Mouse (Mus musculus) megakaryocyte-erythroid progenitor cell, adult 5-6 weeks (primary cell): ENCODE measurements at regions not wholly inside any gene's neighbourhood (a gene's known extent, or its start where the extent isn't known, plus 50 kb on each side); places are given as distances from the start of the nearest gene placed in this dataset.
"Not testable (repeated sequence)": the region's sequence is repeated elsewhere in the genome, so short reads cannot be mapped to it uniquely, and the experiment has no call there.

Source experiments
- ATAC-seq: replicated peaks from 2 replicates; pipeline ENCODE4 v1.8.0; 2016; ENCODE audit warnings: mild to moderate bottlenecking, inconsistent platforms; ENCODE audit not compliant: severe bottlenecking, poor library complexity, low FRiP score, low TSS enrichment

GRCm38 (mm10) chr9:43857988-43858387, 114.2 kb downstream of the Nectin1 start:
- ATAC-seq: no peak

- ATAC-seq: no peak
These were observed 115.0 kb downstream of the Nectin1 start for GRCm38 (mm10) chr9:43858761-43859160.

GRCm38 (mm10) chr9:43860264-43860663, 116.5 kb downstream of the Nectin1 start:
- ATAC-seq: no peak

DNA sequence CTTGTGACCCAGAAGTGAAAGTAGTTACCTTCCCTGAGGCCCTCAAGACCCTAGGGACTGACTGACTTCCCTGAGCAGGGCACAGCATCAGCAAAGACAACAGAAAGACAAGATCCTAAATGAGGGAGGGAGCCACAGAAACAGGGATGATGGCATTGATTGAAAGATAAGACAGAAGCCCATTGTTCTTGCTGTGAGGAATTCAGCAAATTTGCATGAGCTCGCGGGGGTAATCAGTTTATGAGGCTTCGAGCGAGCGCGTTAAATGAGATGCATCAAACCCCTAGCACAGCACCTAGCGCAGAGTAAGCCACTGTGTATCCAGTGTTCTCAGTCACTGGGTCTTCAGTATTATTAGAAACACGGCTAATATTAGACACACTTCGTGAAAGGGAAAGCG, 117.6 kb downstream of the Nectin1 start:
- no peak for ATAC-seq

GRCm38 (mm10) chr9:43862034-43862433, 118.2 kb downstream of the Nectin1 start:
- not testable (repeated sequence) for ATAC-seq

DNA sequence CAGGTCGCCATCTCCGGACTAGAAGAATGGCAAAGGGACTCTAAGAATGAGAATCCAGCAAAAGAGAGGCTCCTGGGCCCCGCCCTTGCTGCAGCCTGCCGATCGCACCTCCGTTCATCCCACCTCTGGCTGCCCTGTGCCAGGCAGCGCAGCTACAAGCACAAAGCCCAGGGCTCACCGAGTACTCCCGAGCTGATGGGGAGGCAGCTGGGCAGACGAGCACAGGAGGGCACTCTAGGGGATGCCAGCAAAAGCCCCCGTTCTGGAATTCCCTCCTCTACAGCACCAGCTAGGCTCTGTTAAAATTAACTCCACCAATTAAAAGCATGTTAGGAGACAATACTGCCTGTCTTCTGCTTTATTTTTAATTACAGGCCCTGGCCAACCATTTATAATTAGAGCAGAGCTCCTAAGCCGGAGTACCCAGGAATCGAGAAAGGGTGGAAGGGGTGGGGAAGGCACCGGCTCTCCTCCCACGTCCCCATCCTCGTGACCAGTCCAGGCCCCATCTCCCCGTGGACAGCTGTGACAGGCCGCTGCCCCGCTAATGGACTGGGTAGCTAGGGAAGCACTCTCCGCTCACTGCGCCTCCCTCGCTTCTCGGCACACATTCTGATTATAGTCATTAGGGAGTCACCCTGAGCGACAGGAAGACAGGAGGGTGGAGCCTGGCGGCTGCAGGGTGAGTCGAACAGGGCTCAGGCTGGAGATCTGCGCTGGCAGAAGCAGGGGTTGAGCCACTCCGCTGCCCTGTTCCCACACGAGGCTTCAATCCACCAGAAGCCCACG, 120.0 kb downstream of the Nectin1 start:
- ATAC-seq: no peak

DNA sequence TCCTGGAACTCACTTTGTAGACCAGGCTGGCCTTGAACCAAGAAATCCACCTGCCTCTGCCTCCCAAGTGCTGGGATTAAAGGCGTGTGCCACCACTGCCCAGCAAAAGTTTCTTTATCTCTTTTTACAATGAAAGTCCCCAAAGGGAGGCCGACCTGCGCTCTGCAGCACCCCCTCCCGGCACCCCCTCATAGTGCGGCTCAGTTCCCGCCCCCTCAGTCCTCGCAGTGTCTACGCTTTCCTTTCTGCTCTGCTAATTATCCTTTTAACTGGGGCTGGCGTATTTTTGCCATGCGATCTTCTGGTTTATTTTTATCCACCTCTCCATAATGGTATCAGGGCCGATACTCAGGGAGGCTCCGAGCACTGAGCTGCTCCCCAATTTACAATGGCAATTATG, 123.0 kb downstream of the Nectin1 start:
- no peak for ATAC-seq

DNA sequence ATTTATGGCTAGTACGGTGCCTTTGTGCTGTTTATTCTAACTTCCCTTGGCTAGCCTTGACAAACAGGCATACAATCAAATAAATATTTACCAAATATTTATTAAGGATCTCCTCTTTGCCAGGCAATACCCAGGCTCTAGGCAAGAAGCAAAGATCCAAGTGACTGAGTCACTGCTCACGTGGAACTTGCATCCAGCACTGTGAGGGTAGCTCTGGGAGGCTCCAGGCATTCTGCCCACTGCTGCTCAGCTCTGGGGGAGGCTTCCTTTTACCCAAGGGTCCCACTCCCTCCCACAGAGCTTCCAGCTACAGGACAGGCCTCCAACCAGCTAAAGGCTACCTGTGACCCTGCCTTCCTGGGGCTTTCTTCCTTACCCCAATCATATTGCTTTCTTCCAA, 130.1 kb downstream of the Nectin1 start:
- no peak for ATAC-seq

- ATAC-seq: no peak
These were observed 130.5 kb downstream of the Nectin1 start for GRCm38 (mm10) chr9:43874332-43874731.

DNA sequence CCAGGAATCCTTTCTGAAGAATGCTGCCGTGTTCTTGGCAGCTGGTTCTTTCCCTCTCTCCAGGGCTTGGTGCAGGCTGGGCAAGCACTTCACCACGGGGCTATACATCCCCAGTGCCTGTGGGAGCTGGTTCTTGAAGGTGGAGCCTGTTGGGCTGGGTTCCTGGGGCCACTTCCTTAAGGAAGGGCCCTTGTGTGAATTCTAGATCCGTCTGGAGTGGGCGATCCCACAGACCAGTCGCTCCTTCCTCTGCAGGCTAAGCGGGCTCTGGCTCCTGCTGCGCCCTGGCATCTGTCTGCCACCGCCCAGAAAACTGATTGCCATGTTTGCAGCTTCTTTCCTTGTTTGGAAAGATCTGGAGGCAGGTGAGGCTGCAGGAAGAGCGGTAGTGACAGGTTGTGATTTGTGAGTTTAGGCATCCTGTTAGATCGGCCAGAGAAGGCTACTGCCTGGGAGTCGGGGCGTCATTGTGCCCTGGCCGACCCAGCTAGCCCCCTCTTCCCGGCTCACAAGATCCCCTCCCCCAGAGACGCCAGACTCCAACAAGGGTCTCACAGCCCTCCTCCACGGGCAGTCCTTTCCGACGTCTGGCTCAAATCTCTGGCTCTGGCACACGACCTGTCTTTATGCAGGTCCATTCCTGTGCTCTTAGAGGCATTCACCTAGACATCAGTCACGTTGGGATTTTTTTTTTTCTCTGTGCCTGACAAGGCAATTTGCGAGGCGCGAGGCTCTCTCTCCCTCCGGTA, 135.6 kb downstream of the Nectin1 start:
- ATAC-seq: no peak

GRCm38 (mm10) chr9:43879969-43880396, 136.2 kb downstream of the Nectin1 start:
- ATAC-seq: no peak

DNA sequence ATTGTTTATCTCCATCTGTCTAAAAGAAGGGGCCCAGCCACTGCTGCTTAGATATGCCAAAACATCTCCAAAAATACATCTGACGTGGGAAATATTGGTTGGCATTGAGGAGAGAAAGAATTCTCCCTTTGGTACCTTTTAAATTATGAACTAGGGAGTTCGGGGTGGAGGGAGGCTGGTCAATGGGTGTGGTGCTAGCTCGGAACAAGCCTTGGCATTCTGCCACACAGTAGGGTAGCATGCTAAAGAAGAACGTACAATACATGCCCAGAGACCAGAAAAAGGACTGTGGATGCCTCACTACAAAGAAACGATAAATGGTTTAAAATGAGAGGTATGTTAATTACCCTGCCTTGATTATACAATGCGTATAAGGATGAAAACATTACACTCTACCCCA, 149.3 kb downstream of the Nectin1 start:
- no peak for ATAC-seq

DNA sequence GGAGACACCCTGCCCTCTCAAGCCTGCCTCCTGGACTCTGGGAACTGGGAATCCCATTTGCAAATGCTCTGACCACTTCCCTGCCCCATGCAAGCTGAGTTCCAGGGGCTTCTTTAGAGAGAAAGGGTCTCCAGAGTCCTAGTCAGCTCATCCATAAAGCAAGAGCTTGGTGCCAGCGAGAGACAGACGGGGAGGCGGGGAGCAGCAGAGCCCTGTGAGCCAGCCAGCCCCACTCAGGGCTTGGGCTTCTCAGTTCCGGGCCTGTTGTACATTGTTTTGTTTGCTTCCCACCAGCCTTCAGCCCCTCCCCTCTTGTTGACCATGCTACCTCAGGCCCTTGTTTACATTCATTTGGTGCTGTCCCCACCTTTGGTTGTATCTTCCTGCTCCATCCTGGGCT, 143.9 kb upstream of the Thy1 start:
- no peak for ATAC-seq

GRCm38 (mm10) chr9:43908325-43908724, 134.9 kb upstream of the Thy1 start:
- ATAC-seq: no peak

DNA sequence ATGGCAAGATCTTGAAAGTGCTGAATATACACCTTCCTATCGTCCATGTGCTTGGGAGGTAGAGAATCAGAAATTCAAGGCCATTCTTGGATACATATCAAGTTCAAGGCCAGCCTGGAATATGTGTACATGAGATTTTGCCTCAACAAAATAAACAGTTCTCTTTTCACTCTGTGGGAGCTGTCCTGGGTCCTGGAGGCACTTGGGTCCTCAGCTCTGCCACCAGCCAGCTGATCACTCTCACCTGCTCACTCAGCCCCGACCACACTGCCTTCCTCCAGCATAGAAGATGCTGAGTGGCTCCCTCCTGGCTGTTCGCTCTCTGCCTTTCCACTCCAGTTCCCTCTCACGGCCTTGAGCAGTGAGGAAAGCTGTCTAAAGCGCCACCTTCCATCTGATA, 128.2 kb upstream of the Thy1 start:
- ATAC-seq: no peak

DNA sequence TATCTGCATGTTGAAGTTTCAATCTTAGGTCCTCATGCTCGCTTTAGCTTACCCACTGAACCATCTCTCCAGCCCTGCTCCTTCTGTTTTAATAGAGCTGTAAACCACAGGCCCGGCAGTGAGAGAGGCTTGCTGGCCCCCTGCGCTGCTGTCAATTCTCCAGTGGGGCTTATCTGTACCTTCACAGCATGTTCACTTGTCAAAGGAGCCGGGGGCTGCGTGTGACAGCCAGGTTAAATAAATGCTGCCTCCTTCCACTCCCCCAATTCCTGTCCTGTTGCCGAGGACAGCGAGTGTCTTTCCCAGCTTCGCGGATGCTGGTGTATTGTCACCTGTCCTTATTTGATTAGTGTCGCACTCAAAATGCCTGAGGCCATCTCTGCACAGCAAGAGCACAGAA, 125.7 kb upstream of the Thy1 start:
- ATAC-seq: no peak

DNA sequence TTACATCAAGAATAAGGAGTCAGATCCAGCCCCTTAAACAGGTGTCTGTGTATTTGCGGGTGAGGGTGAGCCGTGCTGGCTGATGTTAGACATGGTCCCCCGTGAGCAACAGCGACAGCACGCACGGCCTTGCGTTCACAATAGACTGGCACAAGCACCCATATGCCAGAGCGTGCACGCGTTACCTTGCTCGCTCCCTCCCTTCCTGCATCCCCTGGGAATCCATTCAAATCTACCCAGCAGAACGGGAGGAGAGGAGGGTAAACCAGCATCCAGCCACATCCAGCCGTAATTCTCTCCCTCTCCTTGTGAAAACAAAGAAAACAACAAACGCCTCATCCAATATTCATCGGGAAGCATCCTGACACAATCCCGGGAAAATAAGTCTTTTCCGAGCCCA, 124.2 kb upstream of the Thy1 start:
- no peak for ATAC-seq

DNA sequence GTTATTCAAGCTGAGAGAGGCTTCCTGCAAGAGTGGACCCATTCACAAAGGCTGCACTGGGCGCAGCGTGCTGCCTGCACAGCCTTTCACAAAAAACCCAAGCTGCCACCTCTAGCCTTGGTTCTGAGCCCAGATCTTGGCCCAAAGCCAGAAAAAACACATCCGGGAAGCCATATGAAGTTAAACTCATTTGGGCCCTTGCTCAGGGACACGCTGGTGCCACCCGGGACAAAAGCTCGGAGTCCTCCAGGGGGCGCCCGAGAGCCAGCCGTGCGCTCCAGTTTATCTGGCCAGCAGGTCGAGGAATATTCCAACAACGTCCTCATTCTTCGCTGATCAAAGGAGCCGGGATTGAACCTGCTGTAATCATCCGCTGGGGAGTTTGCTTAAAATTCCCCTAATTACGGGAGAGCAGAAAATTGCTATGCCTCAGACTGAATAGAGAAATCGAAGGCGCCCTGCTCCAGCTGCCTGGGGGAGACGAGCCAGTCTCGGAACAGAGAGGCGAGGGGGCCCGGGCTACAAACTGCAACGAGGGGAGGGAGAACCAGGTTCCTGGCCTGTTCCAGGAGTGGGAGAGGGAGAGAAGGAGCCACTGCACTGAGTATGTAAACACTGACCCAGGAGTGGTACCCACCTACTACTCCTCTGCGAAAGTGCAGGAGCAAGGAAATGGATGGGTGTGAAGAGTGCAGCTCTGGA, 123.0 kb upstream of the Thy1 start:
- ATAC-seq: peak; percentile 52; the same call in 1 of the 2 replicates

DNA sequence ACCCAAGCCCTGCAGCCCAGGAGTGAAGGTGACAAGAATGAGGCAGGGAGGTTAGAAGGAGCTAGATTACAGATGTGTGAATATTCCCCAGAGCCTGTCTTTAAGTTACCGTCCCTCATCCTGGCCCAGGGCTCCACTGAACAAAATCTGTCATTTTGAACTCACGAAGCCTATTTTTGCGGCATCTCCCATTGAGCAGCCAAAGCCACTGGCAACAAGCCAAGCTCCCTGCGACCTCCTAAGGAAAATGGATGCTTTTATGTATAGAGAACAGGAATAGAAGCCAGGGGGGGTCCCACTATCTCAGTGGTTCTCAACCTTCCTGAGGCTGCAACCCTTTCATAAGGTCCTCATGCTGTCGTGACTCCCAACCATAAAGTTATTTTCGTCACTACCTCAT, 121.0 kb upstream of the Thy1 start:
- ATAC-seq: no peak

DNA sequence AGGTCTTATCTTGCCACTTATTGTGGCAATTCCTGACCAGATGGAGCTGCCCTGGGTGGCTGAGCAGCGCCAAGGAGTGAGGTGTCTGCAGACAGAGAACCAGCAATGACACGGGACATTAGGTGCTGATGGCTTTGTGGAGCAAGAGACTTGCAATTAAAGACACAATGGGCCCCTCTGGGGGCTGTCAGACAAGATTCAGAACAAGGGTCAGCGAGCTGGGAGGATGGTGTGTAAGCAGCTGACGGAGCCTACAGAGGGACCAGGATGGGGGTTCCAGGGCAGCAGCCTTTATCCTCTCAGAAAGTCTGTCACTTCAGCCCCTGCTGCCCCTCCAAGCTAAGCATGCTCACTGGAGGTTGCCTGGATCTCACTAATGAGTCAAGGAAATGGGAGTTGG, 120.1 kb upstream of the Thy1 start:
- no peak for ATAC-seq
